Mouse (Mus musculus) 3T3-L1 (cell line): ENCODE data around the gene Dnajc30.
A peak's percentile ranks its signal among the peaks of the same experiment; 100 is the strongest.
"Not testable (repeated sequence)": the region's sequence is repeated elsewhere in the genome, so short reads cannot be mapped to it uniquely, and the experiment has no call there.

Experiments
- DNase-seq: peaks from one replicate; pipeline ENCODE4 v3.0.0-alpha.2; 2015; ENCODE audit warnings: low read depth, low spot score

Gene Dnajc30

GRCm38 (mm10) chr5:135063629-135064381, at the start of gene Dnajc30:
Gene Dnajc30, plus strand, starts transcription at chr5:135064202.
- peak; percentile 99 for DNase-seq

DNA sequence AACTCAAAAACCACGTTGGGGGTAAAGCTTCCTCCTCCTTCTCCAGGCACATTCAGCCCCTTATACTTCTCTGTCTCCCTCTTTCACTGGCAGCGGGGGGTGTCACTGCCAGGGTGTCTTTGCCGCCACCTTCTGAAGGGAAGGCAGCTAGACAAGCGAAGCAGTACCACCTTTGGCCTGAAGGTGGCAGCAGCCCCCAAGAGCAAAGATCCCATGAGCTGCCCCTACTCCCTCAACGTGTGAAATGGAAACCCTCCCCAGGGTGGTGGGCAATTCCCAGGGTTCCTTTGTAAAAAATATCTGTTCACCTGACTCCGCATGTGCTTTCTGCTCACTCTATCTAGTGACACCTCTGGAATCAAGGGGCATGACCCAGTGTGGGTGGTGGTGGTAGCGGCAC, 48.5 kb upstream of the Dnajc30 start:
- DNase-seq = peak; percentile 93

GRCm38 (mm10) chr5:135016224-135016759, 47.7 kb upstream of the Dnajc30 start:
- DNase-seq = no peak

- DNase-seq = peak; percentile 68
Measured at GRCm38 (mm10) chr5:135021814-135022213, 42.2 kb upstream of the Dnajc30 start.

DNA sequence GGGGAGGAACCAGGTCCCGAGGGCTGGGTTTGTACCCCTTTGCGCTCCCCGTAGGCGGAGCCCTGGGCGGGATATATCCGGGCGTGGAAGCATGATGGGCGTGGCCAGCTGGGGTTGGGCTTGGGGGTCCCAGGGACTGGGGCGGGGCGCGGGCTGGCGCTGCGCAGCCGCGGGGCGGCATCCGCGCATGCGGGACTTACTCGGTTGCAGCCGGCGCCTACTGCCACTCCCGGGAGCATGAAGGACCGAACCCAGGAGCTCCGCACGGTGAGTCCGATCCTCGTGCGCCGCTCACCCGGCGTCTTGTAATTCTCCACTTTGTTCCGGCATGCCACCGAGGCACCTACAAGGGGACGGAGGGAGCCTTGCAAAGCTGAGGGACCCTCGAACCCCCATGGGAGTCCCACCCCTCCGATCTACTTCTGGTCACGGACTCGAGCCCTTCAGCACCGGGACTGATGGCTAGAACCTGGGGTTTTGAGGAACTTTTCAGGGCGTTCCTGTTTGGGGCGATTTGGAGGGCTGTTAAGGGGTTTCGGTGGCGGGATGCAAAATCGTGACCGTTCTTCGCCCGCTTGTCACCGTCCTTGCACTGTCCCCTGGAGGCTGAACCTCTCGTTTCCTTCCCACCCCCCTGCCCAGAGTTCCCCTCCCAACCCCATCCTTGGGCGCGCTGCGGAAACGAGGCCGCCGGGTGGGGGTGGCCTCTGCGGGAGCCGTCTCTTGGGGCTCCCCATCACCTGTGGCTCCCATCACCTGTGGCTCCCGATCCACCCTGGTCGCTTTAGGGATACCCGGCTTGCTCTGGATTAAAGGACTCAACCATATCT, 40.4 kb upstream of the Dnajc30 start, which contains the start of gene Stx1a:
TSS of gene Stx1a (plus strand) at position 139 of the 830 bp plus-strand sequence.
- peak; percentile 85 for DNase-seq

DNA sequence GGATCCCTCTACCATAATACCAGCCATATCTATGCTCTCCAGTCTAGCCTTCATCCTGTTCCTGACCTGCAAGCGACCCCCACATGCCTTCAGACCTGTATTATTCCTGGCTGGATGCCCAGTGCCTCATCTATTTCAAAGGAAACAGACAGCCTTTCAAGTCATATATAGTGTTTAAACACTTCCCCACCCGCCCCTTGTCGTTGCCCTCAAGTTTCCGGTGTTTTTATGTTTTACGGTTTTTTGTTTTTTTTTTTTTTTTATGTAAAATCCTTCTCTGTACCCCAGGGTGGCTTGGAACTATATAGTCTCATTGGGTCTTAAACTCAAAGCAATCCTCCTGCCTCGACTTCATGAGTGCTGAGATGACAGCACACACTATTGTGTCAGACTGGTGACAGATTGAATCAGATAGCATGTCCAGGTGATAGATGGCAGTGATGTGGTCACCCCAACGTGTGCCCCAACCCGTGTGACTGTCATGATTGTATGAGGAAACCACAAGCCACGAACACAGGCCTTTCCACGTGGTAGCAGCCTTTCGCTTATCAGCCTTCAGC, 39.3 kb upstream of the Dnajc30 start:
- DNase-seq = peak; percentile 45

DNA sequence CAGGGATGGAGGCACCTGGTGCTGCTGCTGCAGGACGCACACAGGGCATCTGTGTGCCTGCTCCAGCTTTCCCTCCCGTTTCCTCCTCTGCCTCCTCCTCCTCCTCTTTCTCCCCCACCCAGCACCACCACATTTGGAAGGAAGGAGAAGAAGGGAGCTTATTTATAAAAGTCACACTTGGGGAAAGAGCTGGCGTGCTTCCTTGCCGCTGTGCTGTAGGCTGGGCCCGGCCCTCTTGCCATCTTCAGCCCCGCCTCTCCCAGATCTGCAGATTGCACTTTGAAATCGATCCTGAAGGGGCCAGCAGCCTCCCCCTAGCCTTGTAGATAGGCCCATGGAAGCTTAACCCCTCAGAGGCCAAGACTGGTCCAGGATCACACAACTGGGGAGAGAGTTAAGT, 38.1 kb upstream of the Dnajc30 start:
- no peak for DNase-seq

DNA sequence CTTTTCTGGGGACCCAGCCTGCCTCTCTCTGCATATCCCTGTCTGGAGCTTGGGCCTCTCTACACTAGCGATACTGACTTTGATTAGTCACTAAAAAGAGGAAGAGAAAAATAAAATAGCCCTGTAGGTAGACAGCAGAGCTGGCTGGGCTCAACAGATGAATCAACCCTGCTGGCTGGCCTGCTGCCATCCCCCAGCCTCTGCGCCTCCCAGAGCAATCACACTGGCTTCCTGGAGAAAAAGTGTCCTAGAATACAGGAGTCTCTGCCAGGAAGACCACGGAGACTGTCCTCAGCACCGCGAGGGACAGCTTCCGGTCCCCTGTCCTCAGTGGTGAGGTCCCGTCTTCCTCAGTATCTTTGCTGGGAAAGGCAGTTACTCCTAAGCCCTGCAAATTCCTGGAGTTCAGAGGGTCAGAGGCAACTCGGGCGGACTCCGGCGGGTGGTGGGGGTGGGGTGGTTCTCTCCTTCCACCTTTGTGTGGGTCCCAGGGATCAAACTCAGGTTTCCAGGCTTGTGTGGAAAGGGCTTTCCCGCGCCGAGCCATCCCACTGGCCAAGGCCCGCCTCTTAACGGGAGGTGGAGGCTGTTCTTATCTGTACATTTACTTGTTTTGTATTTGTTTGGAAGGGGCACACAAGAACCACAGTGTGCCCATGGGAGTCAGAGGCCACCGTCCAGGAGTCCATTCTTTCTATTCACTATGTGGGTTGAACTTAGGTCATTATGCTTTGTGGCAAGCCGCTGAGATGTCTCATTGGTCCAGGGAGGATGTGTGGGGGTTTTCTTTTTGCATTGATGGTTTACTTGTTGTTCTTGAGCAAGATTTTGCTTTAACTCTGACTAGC, 34.8 kb upstream of the Dnajc30 start:
- peak; percentile 92 for DNase-seq

DNA sequence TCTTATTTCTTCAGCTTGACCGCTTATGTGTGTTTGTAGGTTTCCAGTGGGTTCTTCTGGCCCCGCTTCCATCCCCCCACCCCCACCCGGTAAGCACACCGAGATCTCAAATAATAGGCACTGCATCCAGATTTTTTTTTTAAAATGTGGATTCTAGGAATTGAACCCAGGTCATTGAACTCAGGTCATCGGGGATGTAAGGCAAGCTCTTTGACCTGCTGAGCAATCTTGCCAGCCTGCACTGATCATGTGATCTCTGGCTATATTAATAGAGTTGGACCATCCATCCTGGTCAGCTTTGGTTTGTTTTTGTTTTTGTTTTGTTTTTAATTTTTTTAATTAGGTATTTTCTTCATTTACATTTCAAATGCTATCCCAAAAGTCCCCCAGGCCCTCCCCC, 31.4 kb upstream of the Dnajc30 start:
- no peak for DNase-seq

GRCm38 (mm10) chr5:135034593-135034992, 29.4 kb upstream of the Dnajc30 start:
- no peak for DNase-seq

DNA sequence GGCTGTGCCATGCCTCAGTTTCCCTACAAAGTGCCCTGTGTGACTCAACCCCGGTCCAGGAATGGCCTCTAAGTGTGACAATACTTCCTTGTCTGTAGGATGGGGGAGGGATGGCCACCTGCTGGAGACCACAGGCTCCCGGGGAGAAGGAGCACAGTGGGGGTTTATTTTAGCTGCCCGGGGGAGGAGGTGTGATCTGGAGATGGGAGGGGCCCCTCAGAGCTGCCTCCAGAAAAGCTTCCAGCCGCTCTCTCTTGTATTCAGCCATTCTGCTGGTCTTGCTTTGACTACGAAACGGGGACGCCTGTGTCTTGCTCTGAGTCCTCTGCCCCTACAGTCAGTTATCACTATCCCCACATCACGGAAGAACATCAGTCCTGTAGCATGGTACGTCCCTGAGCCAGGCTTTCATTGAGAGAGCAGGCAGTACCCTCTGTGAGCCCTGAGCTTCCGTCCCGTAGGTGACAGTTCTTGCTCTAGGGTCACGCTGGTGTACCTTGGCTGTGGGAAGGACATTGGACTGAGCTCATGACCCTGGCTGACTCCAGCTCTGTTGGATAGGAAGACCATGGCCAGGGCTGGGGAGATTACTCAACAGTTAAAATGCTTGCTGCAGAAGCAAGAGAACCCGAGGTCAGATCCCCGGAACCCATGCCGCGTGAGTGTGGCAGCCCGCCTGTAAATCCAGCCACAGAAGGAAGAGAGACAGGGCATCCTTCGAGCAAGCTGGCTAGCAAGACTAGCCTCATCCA, 28.2 kb upstream of the Dnajc30 start:
- DNase-seq = no peak

DNA sequence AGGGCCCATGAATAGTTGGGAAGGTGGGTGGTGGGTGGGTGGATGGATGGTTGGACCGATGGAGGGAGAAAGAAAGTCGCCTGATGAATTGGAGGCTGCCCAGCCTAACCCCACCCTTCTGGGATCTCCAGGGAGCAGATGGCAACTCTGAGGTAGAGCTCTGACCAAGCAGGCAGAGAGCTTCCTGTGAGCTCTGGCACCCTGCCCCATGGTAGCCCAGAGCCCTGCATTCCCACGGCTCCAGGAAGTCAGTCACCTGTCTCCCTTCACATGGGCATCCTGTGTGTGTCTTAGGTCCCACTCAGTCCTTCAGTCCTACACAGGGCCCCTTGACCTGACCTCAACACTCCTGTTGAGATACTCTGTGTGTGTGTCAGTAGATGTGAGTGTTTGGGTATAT, 26.1 kb upstream of the Dnajc30 start:
- peak; percentile 28 for DNase-seq

- no peak for DNase-seq
Measured at GRCm38 (mm10) chr5:135039541-135039940, 24.5 kb upstream of the Dnajc30 start.

- no peak for DNase-seq
Measured at GRCm38 (mm10) chr5:135040059-135040458, 23.9 kb upstream of the Dnajc30 start.

GRCm38 (mm10) chr5:135040777-135041176, 23.2 kb upstream of the Dnajc30 start:
- no peak for DNase-seq

GRCm38 (mm10) chr5:135042105-135042788, 21.8 kb upstream of the Dnajc30 start:
- no peak for DNase-seq

GRCm38 (mm10) chr5:135044575-135044974, 19.4 kb upstream of the Dnajc30 start:
- DNase-seq = no peak

DNA sequence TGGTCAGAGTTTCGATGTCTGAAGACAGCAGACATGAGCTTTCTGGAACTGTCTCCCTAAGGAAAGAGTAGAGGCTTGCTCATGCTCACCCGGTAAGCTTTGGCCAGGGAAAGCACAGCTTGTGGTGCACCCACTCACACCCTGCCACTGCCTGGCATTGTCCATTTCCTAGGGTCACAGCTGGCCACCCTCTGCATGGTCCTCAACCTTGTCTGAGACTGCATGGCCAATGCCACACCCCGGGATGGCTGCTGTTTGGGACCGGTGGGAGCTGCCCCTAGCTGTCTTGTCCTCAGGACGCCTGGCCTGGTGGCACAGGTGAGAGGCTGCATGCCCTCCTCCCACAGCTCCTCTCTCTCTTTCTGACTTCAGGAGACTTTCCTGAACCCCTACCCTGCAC, 15.5 kb upstream of the Dnajc30 start:
- DNase-seq = no peak

GRCm38 (mm10) chr5:135049268-135049667, 14.7 kb upstream of the Dnajc30 start:
- DNase-seq = not testable (repeated sequence)

DNA sequence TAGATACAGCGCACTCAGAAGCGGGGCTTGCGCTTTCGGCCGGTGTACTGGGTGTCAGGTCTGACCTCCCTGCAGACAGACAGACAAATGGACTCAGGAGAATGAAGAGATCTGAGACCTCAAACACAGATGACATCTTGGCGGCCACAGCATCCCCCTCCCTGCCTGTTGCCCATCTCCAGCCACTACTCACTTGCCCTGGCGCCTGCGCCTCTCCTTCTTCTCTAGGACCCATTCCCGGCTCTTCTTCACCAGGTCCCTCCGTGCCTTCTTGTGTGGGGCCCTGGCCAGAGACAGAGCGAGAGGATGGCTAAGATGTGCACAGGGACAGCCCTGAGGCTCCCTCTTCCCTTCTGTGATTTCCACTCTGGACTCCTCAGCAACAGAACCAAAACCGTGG, 10.6 kb upstream of the Dnajc30 start:
- DNase-seq = no peak
